Mouse (Mus musculus): ENCODE measurements around the gene Ralgps2. TPM values are rescaled to one million over a fixed set of nuclear protein-coding genes. Genes with fewer than 3 reads are reported as not detected.

The Ralgps2 gene
- total and polyA plus RNA-seq, 3 experiments, result 9.3 to 24.5 (median 24.2) TPM

DNA sequence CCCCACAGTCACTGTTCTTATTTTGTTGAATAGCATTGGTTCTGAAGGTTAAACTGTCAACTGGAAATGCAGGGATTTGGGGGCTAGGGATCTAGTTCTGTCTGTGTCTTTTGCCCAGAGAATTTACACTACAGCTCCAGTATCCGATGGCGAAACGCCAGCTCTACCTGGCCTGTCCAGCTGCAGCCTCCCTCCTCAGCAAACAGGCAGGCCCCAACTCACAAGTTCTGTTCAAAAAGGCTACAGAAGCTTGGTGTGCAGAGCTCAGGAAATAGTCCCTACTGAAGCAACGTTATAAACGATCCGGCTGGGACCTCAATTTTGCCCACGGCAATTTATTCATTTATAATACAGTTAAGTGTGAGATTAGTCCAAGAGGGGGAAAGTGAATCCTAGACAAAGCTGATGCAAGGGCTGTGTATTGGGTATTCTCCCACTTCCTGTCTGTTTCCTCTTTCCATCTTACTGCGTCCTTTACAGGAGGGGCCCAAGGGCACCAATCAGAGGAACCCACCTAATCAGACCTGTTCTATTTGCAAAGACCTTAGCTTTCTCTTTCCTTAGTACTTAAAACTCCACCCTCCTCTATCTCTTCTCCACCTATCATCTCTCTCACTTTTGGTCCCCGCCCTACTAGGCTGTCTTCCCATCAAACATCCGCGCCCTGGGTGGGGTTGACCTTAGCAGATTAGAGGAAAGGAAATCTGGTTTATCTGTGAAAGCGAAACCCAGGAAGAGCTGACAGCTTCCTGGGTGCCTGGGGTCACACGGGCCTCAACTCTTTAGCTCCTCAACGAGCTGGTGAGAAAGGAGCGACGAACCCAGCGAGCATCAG is 16.7 kb upstream of the Ralgps2 start:
- no peak for TF ChIP-seq TAL1 (conservative IDR thresholded peaks at IDR 0.05; ENCODE audit: low read depth, low read length)
- no peak for TF ChIP-seq GATA2 (IDR thresholded peaks at IDR 0.05; ENCODE audit: borderline replicate concordance, low read depth, low read length)
- no peak for TF ChIP-seq POLR2AphosphoS5 (IDR thresholded peaks at IDR 0.05; ENCODE audit: insufficient replicate concordance, low read depth, low read length)
- no peak for TF ChIP-seq GATA1 (IDR thresholded peaks at IDR 0.05; ENCODE audit: borderline replicate concordance, low read length)
- no peak for TF ChIP-seq CTCF (IDR thresholded peaks at IDR 0.05; ENCODE audit: low read depth, low read length)
- Histone ChIP-seq H3K9me3 (replicated peaks) (no peaks in the 10 kb centered on the region), H3K4me1 (ENCODE audit: insufficient read depth, low read depth, low read length) (no peaks in the 10 kb centered on the region; the same call in 1 of the 2 replicates), H3K36me3 (replicated peaks) (no peaks in the 10 kb centered on the region), H3K4me3 (ENCODE audit: low read depth, low read length) (no peak overlapping the region), H3K27me3 (ENCODE audit: insufficient read depth, low read length) (peaks cover 31% of the 10 kb centered on the region)
- ATAC-seq (ENCODE audit: extremely low read depth, insufficient number of reproducible peaks, low FRiP score, poor library complexity, severe bottlenecking), result peak; percentile 49; the same call in 1 of the 2 replicates
- no peak for DNase-seq (ENCODE audit: low spot score)

DNA sequence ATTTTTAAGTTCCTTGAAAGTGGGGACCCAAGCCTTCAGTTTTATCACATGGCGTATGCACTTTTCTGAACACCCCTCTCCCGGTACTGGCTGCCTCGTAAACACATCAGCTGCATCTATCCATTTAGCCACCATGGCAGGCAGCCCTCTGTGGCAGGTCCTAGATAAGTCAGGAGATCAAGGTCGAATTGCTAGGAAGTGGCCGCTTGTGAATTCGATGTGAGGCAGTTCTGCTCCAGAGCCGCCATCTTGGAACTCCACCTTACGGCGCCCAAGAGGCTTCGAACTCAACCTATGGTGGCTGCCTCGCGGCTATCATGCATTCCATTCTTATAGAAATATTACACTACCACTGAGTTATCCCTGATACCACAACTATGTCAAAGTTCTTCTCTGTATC is 14.8 kb upstream of the Ralgps2 start:
- H3K36me3 ChIP-seq (replicated peaks), result no peaks in the 10 kb centered on the region
- H3K4me1 ChIP-seq (ENCODE audit: insufficient read depth, low read depth, low read length), result no peaks in the 10 kb centered on the region; the same call in 1 of the 2 replicates
- H3K27me3 ChIP-seq (ENCODE audit: insufficient read depth, low read length), result peaks cover 23% of the 10 kb centered on the region
- no peak for TF ChIP-seq TAL1 (conservative IDR thresholded peaks at IDR 0.05; ENCODE audit: low read depth, low read length)
- no peak for TF ChIP-seq CTCF (IDR thresholded peaks at IDR 0.05; ENCODE audit: low read depth, low read length)
- no peak for TF ChIP-seq GATA1 (IDR thresholded peaks at IDR 0.05; ENCODE audit: borderline replicate concordance, low read length)
- no peak for TF ChIP-seq GATA2 (IDR thresholded peaks at IDR 0.05; ENCODE audit: borderline replicate concordance, low read depth, low read length)
- TF ChIP-seq POLR2AphosphoS5 (IDR thresholded peaks at IDR 0.05; ENCODE audit: insufficient replicate concordance, low read depth, low read length), result no peak
- H3K9me3 ChIP-seq (replicated peaks), result no peaks in the 10 kb centered on the region
- DNase-seq (ENCODE audit: low spot score), result no peak
- no peak overlapping the region for H3K4me3 ChIP-seq (ENCODE audit: low read depth, low read length)
- no peak for ATAC-seq (ENCODE audit: extremely low read depth, insufficient number of reproducible peaks, low FRiP score, poor library complexity, severe bottlenecking)

DNA sequence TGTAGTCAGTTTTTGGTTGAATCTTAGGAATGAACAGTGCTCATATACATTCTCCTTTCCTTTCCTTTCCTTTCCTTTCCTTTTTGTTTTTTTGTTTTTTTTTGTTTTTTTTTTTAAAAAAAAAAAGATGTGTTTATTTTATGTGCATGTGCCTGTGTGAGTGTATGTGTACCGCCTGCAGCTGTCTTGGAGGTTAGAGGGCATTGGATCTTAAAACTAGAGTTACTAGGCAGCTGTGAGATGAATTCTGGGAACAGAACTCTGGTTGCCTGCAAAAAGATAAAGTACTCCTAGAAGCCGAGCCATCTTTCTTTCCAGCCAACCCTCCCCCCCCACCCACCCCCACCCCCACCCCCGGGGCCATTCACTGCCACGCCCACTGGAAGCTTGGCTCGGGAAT is 10.9 kb upstream of the Ralgps2 start:
- no peaks in the 10 kb centered on the region for H3K9me3 ChIP-seq (replicated peaks)
- H3K36me3 ChIP-seq (replicated peaks), result no peaks in the 10 kb centered on the region
- H3K27me3 ChIP-seq (ENCODE audit: insufficient read depth, low read length), result peaks cover 14% of the 10 kb centered on the region
- no peaks in the 10 kb centered on the region; the same call in 1 of the 2 replicates for H3K4me1 ChIP-seq (ENCODE audit: insufficient read depth, low read depth, low read length)
- ATAC-seq (ENCODE audit: extremely low read depth, insufficient number of reproducible peaks, low FRiP score, poor library complexity, severe bottlenecking), result no peak
- H3K4me3 ChIP-seq (ENCODE audit: low read depth, low read length), result no peak overlapping the region
- no peak for DNase-seq (ENCODE audit: low spot score)
- TF ChIP-seq CTCF (IDR thresholded peaks at IDR 0.05; ENCODE audit: low read depth, low read length) (no peak), POLR2AphosphoS5 (IDR thresholded peaks at IDR 0.05; ENCODE audit: insufficient replicate concordance, low read depth, low read length) (no peak), GATA1 (IDR thresholded peaks at IDR 0.05; ENCODE audit: borderline replicate concordance, low read length) (no peak), GATA2 (IDR thresholded peaks at IDR 0.05; ENCODE audit: borderline replicate concordance, low read depth, low read length) (no peak), TAL1 (conservative IDR thresholded peaks at IDR 0.05; ENCODE audit: low read depth, low read length) (no peak)

DNA sequence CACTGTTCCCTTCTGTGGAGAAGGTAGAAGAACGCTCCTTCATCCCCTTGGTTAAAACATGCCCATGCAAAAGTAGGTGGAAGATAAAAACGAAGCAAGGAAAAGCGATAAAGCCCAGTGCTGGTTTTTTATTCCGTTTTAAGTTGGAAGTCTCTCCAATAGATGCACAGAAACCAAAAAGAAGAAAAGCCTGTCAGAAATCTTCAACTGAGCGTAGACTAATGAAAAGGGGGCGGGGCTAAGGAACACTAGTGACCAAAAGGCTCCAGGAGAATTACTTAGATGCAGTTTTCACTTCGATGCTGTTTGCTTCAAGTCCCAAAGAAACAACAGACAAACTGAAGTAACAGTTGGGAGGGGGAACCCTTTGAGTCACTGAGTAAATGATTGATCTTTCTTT is 1.2 kb upstream of the Ralgps2 start:
- peaks cover 21% of the 10 kb centered on the region for H3K4me1 ChIP-seq (ENCODE audit: insufficient read depth, low read depth, low read length)
- ATAC-seq (ENCODE audit: extremely low read depth, insufficient number of reproducible peaks, low FRiP score, poor library complexity, severe bottlenecking) (no peak), DNase-seq (ENCODE audit: low spot score) (no peak)
- no peak overlapping the region for H3K4me3 ChIP-seq (ENCODE audit: low read depth, low read length)
- H3K36me3 ChIP-seq (replicated peaks), result no peaks in the 10 kb centered on the region
- H3K27me3 ChIP-seq (ENCODE audit: insufficient read depth, low read length), result peaks cover 11% of the 10 kb centered on the region; the same call in 1 of the 2 replicates
- H3K9me3 ChIP-seq (replicated peaks), result peaks cover 13% of the 10 kb centered on the region
- TF ChIP-seq CTCF (IDR thresholded peaks at IDR 0.05; ENCODE audit: low read depth, low read length) (no peak), POLR2AphosphoS5 (IDR thresholded peaks at IDR 0.05; ENCODE audit: insufficient replicate concordance, low read depth, low read length) (no peak), GATA2 (IDR thresholded peaks at IDR 0.05; ENCODE audit: borderline replicate concordance, low read depth, low read length) (no peak), GATA1 (IDR thresholded peaks at IDR 0.05; ENCODE audit: borderline replicate concordance, low read length) (no peak), TAL1 (conservative IDR thresholded peaks at IDR 0.05; ENCODE audit: low read depth, low read length) (no peak)

DNA sequence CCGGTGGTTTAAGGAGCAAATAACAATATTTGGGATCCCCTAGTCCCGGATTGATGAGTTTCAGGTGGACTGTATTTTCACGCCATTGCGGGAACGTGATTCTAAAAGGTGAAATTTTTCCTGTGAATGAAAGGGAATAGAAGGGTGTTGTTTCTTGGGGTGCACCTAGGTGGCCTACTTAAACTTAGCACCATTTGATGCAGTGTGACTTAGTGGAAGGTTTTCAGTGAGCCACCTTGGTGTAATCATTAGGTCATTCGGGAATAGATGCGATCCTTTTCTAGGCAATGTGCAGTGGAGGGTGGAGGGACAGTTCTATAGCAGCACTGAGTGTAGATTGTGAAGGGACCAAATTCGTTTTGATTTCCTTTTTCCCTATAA is 706 bp upstream of the Ralgps2 start:
- H3K4me3 ChIP-seq (ENCODE audit: low read depth, low read length), result peak overlapping the region; percentile 77; the same call in 1 of the 2 replicates
- H3K27me3 ChIP-seq (ENCODE audit: insufficient read depth, low read length), result peaks cover 11% of the 10 kb centered on the region; the same call in 1 of the 2 replicates
- no peaks in the 10 kb centered on the region for H3K36me3 ChIP-seq (replicated peaks)
- H3K9me3 ChIP-seq (replicated peaks), result peaks cover 13% of the 10 kb centered on the region
- DNase-seq (ENCODE audit: low spot score) (no peak), ATAC-seq (ENCODE audit: extremely low read depth, insufficient number of reproducible peaks, low FRiP score, poor library complexity, severe bottlenecking) (no peak)
- no peak for TF ChIP-seq CTCF (IDR thresholded peaks at IDR 0.05; ENCODE audit: low read depth, low read length)
- no peak for TF ChIP-seq TAL1 (conservative IDR thresholded peaks at IDR 0.05; ENCODE audit: low read depth, low read length)
- no peak for TF ChIP-seq GATA1 (IDR thresholded peaks at IDR 0.05; ENCODE audit: borderline replicate concordance, low read length)
- no peak for TF ChIP-seq GATA2 (IDR thresholded peaks at IDR 0.05; ENCODE audit: borderline replicate concordance, low read depth, low read length)
- no peak for TF ChIP-seq POLR2AphosphoS5 (IDR thresholded peaks at IDR 0.05; ENCODE audit: insufficient replicate concordance, low read depth, low read length)
- peaks cover 21% of the 10 kb centered on the region for H3K4me1 ChIP-seq (ENCODE audit: insufficient read depth, low read depth, low read length)

DNA sequence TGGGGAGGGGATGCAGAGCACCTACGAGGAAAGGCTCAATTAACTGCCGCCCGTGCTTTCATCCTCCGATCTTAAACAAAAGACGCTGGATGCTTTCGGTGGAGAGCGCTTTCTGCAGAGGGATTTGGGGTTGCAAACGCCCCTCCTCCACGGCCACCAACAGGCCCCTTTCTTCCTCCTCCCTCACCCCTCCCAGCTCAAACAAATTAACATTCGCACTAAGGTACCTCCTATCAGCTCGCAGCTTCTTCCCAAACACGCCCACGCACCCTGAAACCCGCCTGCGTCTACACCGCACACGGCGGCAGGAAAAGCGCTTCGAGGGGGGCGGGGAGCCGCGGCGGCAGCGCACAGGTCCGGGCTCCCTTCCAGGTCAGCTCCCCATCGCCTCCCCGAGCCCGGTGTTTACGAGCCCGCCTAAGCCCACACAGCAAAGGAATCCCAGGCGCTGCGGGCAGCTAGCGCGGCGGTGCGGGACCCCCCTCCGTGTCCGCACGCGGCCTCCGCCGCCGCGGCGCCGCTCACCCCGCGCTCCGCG is 652 bp downstream of the Ralgps2 start:
- peaks cover 13% of the 10 kb centered on the region for H3K9me3 ChIP-seq (replicated peaks)
- DNase-seq (ENCODE audit: low spot score), result peak; percentile 41
- H3K4me3 ChIP-seq (ENCODE audit: low read depth, low read length), result peak overlapping the region; percentile 77
- H3K4me1 ChIP-seq (ENCODE audit: insufficient read depth, low read depth, low read length), result peaks cover 21% of the 10 kb centered on the region
- H3K36me3 ChIP-seq (replicated peaks), result no peaks in the 10 kb centered on the region
- peak; percentile 83 for ATAC-seq (ENCODE audit: extremely low read depth, insufficient number of reproducible peaks, low FRiP score, poor library complexity, severe bottlenecking)
- no peak for TF ChIP-seq POLR2AphosphoS5 (IDR thresholded peaks at IDR 0.05; ENCODE audit: insufficient replicate concordance, low read depth, low read length)
- no peak for TF ChIP-seq GATA2 (IDR thresholded peaks at IDR 0.05; ENCODE audit: borderline replicate concordance, low read depth, low read length)
- TF ChIP-seq TAL1 (conservative IDR thresholded peaks at IDR 0.05; ENCODE audit: low read depth, low read length), result no peak
- no peak for TF ChIP-seq CTCF (IDR thresholded peaks at IDR 0.05; ENCODE audit: low read depth, low read length)
- TF ChIP-seq GATA1 (IDR thresholded peaks at IDR 0.05; ENCODE audit: borderline replicate concordance, low read length), result no peak
- peaks cover 11% of the 10 kb centered on the region; the same call in 1 of the 2 replicates for H3K27me3 ChIP-seq (ENCODE audit: insufficient read depth, low read length)
